Mouse (Mus musculus) liver, embryonic 14.5 days (tissue): ENCODE measurements around the gene Ank2. TPM values are rescaled to one million over a fixed set of nuclear protein-coding genes. Genes with fewer than 3 reads are reported as not detected.

Experiments used
- ATAC-seq: fragments of 200-750 bp; cut with Nextera tagmentation; 2 replicates; pipeline ENCODE4 v1.8.0; 2017; ENCODE audit warnings: moderate number of reproducible peaks, mild to moderate bottlenecking, moderate library complexity; ENCODE audit not compliant: insufficient read depth
- DNase-seq, 3 experiments: peaks; one replicate each; pipeline ENCODE4 v3.0.0-alpha.2; 2012 to 2013; ENCODE audit warnings: low read depth in 3 of 3, low spot score in 3 of 3
- H3K27ac ChIP-seq: fragments of 300-500 bp; sonication (generic); 2 replicates; pipeline ENCODE4 v1.5.1; 2014; ENCODE audit warnings: moderate library complexity, mild to moderate bottlenecking, control low read depth, inconsistent platforms
- H3K27me3 ChIP-seq: fragments of 300-500 bp; sonication (generic); 2 replicates; pipeline ENCODE4 v1.6.1; 2014; ENCODE audit warnings: mild to moderate bottlenecking, low read length, moderate library complexity; ENCODE audit not compliant: control insufficient read depth, insufficient read depth
- H3K36me3 ChIP-seq: fragments of 300-500 bp; sonication (generic); replicated peaks from 2 replicates; pipeline ENCODE4 v1.6.1; 2014; ENCODE audit warnings: low read depth; ENCODE audit not compliant: control insufficient read depth, insufficient read depth
- H3K4me1 ChIP-seq, 2 experiments: fragments of 200-500 bp in 1 of 2; fragments of 300-500 bp in 1 of 2; sonication (generic) in 1 of 2; replicated peaks; 2 replicates each; pipeline ENCODE4 v1.6.1; 2012 to 2014; ENCODE audit warnings: antibody characterized with exemption in 1 of 2, inconsistent platforms in 1 of 2, low read length in 1 of 2; ENCODE audit not compliant: control insufficient read depth in 2 of 2, insufficient read depth in 2 of 2
- H3K4me2 ChIP-seq: fragments of 300-500 bp; sonication (generic); 2 replicates; pipeline ENCODE4 v1.6.1; 2014; ENCODE audit warnings: low read depth, mild to moderate bottlenecking, control low read depth, moderate library complexity
- H3K4me3 ChIP-seq, 2 experiments: fragments of 200-500 bp in 1 of 2; fragments of 300-500 bp in 1 of 2; sonication (generic) in 1 of 2; 2 replicates each; pipeline ENCODE4 v1.5.1; 2012 to 2014; ENCODE audit warnings: low read depth in 2 of 2, low read length in 2 of 2, mild to moderate bottlenecking in 2 of 2, control low read depth in 1 of 2, inconsistent platforms in 1 of 2, moderate library complexity in 1 of 2; ENCODE audit not compliant: insufficient read depth in 1 of 2
- H3K9ac ChIP-seq: fragments of 300-500 bp; sonication (generic); replicated peaks from 2 replicates; pipeline ENCODE4 v1.6.1; 2014; ENCODE audit warnings: mild to moderate bottlenecking, control low read depth, moderate library complexity
- H3K9me3 ChIP-seq: fragments of 300-500 bp; sonication (generic); 2 replicates; pipeline ENCODE4 v1.6.1; 2016; ENCODE audit warnings: low read length, mixed read lengths; ENCODE audit not compliant: control insufficient read depth
- CTCF ChIP-seq: IDR thresholded peaks from 2 replicates; pipeline ENCODE4 v1.5.1; 2016; ENCODE audit warnings: antibody characterized with exemption, low read depth, control low read depth
- EP300 ChIP-seq: IDR thresholded peaks from 2 replicates; pipeline ENCODE4 v1.6.1; 2016; ENCODE audit warnings: antibody characterized with exemption, low read depth
- WGBS: fragments of 180-500 bp; shearing (Covaris S2); extraction: QIAGEN DNeasy Blood & Tissue Kit; methylation state at CpG from one replicate; pipeline ENCODE4 v1.1.7; 2014; ENCODE audit not compliant: insufficient replicate concordance; 5-methylcytosine and 5-hydroxymethylcytosine counted together
- polyA plus RNA-seq, 2 experiments: library from polyadenylated mRNA; depleted of rRNA in 1 of 2; stranded (reverse) in 1 of 2; unstranded in 1 of 2; fragments of >200 nt; fragmentation: Nextera tagmentation in 1 of 2; extraction: Ambion mirVana in 1 of 2; gene quantifications; 2 replicates each; pipeline versions ENCODE4 v1.2.1 to v1.2.3; 2012 to 2014

The Ank2 gene
- polyA plus RNA-seq, 2 experiments = 4.8 to 5.2 TPM

DNA sequence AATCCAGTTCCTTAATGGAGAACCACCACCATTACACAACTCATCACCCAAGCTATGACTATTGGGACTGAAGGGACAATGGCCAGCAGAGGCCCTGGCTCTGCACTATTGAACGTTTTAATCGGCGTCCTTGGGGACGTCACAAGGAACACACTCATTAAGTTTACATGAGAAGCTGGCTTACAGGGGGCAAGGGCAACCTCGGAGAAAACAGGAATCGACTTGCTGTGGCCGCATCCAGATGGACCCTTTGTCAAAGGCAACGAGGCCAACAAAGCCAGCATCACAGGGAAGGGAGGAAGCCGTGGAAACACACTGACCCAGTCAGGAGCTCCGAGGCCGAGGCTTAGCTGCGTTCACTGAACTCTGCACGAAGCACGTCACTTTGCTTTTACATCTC is 205.1 kb downstream of the Ank2 start:
- H3K4me3 ChIP-seq = no peak overlapping the region
- 66% methylated on average over 14 of the region's 14 CpGs for WGBS
- H3K27me3 ChIP-seq = no peaks in the 10 kb centered on the region
- no peak overlapping the region for H3K27ac ChIP-seq
- no peak overlapping the region for H3K4me2 ChIP-seq
- DNase-seq = no peak
- H3K9ac ChIP-seq = no peak overlapping the region
- TF ChIP-seq CTCF (no peak), EP300 (no peak)
- H3K4me1 ChIP-seq = no peaks in the 10 kb centered on the region; a peak in 1 of 4 replicates
- no peaks in the 10 kb centered on the region for H3K36me3 ChIP-seq
- no peaks in the 10 kb centered on the region for H3K9me3 ChIP-seq
- no peak for ATAC-seq

GRCm38 (mm10) chr3:127293479-127293874 is 205.7 kb downstream of the Ank2 start:
- no peaks in the 10 kb centered on the region; a peak in 1 of 4 replicates for H3K4me1 ChIP-seq
- no peak overlapping the region for H3K9ac ChIP-seq
- DNase-seq = no peak

GRCm38 (mm10) chr3:127292864-127293478 is 206.2 kb downstream of the Ank2 start:
- ATAC-seq (no peak), DNase-seq (no peak)
- no peaks in the 10 kb centered on the region for H3K27me3 ChIP-seq
- no peak overlapping the region for H3K27ac ChIP-seq
- TF ChIP-seq EP300 (no peak), CTCF (no peak)
- H3K36me3 ChIP-seq = no peaks in the 10 kb centered on the region
- H3K4me2 ChIP-seq = no peak overlapping the region
- no peak overlapping the region for H3K9ac ChIP-seq
- H3K9me3 ChIP-seq = no peaks in the 10 kb centered on the region
- H3K4me1 ChIP-seq = no peaks in the 10 kb centered on the region; a peak in 1 of 4 replicates
- H3K4me3 ChIP-seq = no peak overlapping the region
- 69% methylated on average over 10 of the region's 10 CpGs for WGBS

More at GRCm38 (mm10) chr3:127293479-127293874, 205.7 kb downstream of the Ank2 start:
- Histone ChIP-seq H3K36me3 (no peaks in the 10 kb centered on the region), H3K4me2 (no peak overlapping the region), H3K9me3 (no peaks in the 10 kb centered on the region), H3K27ac (no peak overlapping the region), H3K4me3 (no peak overlapping the region), H3K27me3 (no peaks in the 10 kb centered on the region)
- 66% methylated on average over 9 of the region's 9 CpGs for WGBS
- no peak for ATAC-seq
- TF ChIP-seq CTCF = no peak
- no peak for TF ChIP-seq EP300

GRCm38 (mm10) chr3:127282277-127282676 is 216.9 kb downstream of the Ank2 start:
- no peak for DNase-seq
- H3K4me2 ChIP-seq = no peak overlapping the region
- H3K27ac ChIP-seq = no peak overlapping the region
- H3K27me3 ChIP-seq = no peaks in the 10 kb centered on the region
- no peak overlapping the region for H3K9ac ChIP-seq
- no peaks in the 10 kb centered on the region for H3K36me3 ChIP-seq
- H3K9me3 ChIP-seq = no peaks in the 10 kb centered on the region
- TF ChIP-seq EP300 = no peak
- TF ChIP-seq CTCF = no peak
- H3K4me1 ChIP-seq = no peaks in the 10 kb centered on the region
- no peak overlapping the region for H3K4me3 ChIP-seq
- ATAC-seq = no peak
- 67% methylated on average over 5 of the region's 5 CpGs for WGBS

DNA sequence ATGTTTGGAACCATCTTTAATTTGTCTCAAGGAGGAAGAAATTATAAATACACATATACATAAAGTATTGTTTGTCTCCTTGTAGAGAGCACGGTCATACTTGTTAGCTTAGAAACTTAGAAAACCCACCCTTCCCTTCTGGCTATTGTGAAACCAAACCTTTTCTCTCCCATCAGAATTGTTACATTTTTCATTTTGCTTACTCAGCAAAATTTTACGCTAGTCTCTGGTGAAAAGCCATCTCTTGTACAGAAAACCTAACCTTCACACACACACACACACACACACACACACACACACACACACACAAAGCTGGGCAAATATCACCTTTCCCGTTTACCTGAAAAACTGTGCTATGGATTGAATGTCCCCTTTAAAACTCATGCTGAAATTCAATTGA is 217.8 kb downstream of the Ank2 start:
- no peaks in the 10 kb centered on the region for H3K36me3 ChIP-seq
- no peak overlapping the region for H3K9ac ChIP-seq
- no peak overlapping the region for H3K4me3 ChIP-seq
- ATAC-seq = no peak
- no peak for TF ChIP-seq EP300
- TF ChIP-seq CTCF = no peak
- H3K27me3 ChIP-seq = no peaks in the 10 kb centered on the region
- 78% methylated on average over 3 of the region's 3 CpGs for WGBS
- no peaks in the 10 kb centered on the region for H3K4me1 ChIP-seq
- DNase-seq = no peak
- no peak overlapping the region for H3K4me2 ChIP-seq
- no peak overlapping the region for H3K27ac ChIP-seq
- H3K9me3 ChIP-seq = no peaks in the 10 kb centered on the region
